Mouse (Mus musculus) heart, adult 18-20 months (tissue): ENCODE results near the gene Arhgap19. TPM values are rescaled to one million over a fixed set of nuclear protein-coding genes. Genes with fewer than 3 reads are reported as not detected.
A peak's percentile ranks its signal among the peaks of the same experiment; 100 is the strongest.
"Not testable (repeated sequence)": the region's sequence is repeated elsewhere in the genome, so short reads cannot be mapped to it uniquely, and the experiment has no call there.

Experiments
- DNase-seq, 2 experiments: peaks; one replicate each; pipeline ENCODE4 v3.0.0; 2021 to 2022; ENCODE audit warnings: mixed read lengths in 1 of 2
- long read RNA-seq, 2 experiments: library from polyadenylated mRNA; stranded (forward); transcript quantifications; one replicate each; pipeline ENCODE4 v2.0.0; 2021
- total RNA-seq, 2 experiments: library from RNA; stranded (reverse); gene quantifications; 2 replicates each; pipeline ENCODE4 v1.2.3; 2021

Arhgap19 gene
- 1 to 10 TPM; 2.0 to 2.6 TPM for total RNA-seq
- long read RNA-seq, experiment 1: 0 reads
- long read RNA-seq, experiment 2: 0 reads

- peak; percentile 94 to 97 for DNase-seq
These were observed at the start of gene Arhgap19 for GRCm38 (mm10) chr19:41801742-41802369. TSS of gene Arhgap19 (minus strand) at chr19:41802047.

GRCm38 (mm10) chr19:41850719-41851543 is 49.1 kb upstream of the Arhgap19 start:
- DNase-seq: no peak

GRCm38 (mm10) chr19:41850021-41850718 is 48.3 kb upstream of the Arhgap19 start:
- no peak for DNase-seq

GRCm38 (mm10) chr19:41847992-41848851 is 46.4 kb upstream of the Arhgap19 start, which contains the start of gene Frat2:
TSS of gene Frat2 (minus strand) at chr19:41848132.
- peak; percentile 92 to 94 for DNase-seq

- DNase-seq: not testable (repeated sequence)
These were observed 45.8 kb upstream of the Arhgap19 start for GRCm38 (mm10) chr19:41847614-41847991.

GRCm38 (mm10) chr19:41847091-41847581 is 45.3 kb upstream of the Arhgap19 start:
- DNase-seq: peak; percentile 49 to 64

- peak; percentile 33 to 43 for DNase-seq
These were observed 44.7 kb upstream of the Arhgap19 start for GRCm38 (mm10) chr19:41846366-41847090.

- DNase-seq: no peak
These were observed 42.5 kb upstream of the Arhgap19 start for GRCm38 (mm10) chr19:41844345-41844744.

GRCm38 (mm10) chr19:41842706-41843105 is 40.9 kb upstream of the Arhgap19 start:
- DNase-seq: no peak

GRCm38 (mm10) chr19:41842196-41842595 is 40.3 kb upstream of the Arhgap19 start:
- no peak for DNase-seq

GRCm38 (mm10) chr19:41841105-41841750 is 39.4 kb upstream of the Arhgap19 start:
- peak in 1 of 2 experiments; percentile 6 for DNase-seq

GRCm38 (mm10) chr19:41839685-41840084 is 37.8 kb upstream of the Arhgap19 start:
- no peak for DNase-seq

GRCm38 (mm10) chr19:41838808-41839207 is 37.0 kb upstream of the Arhgap19 start:
- no peak for DNase-seq

- DNase-seq: no peak
These were observed 36.0 kb upstream of the Arhgap19 start for GRCm38 (mm10) chr19:41837917-41838261.

GRCm38 (mm10) chr19:41837194-41837916 is 35.5 kb upstream of the Arhgap19 start:
- no peak for DNase-seq

GRCm38 (mm10) chr19:41836719-41837118 is 34.9 kb upstream of the Arhgap19 start:
- no peak for DNase-seq

- DNase-seq: peak; percentile 19 to 33
These were observed 34.0 kb upstream of the Arhgap19 start for GRCm38 (mm10) chr19:41835816-41836215.

GRCm38 (mm10) chr19:41835407-41835806 is 33.6 kb upstream of the Arhgap19 start:
- no peak for DNase-seq

GRCm38 (mm10) chr19:41832501-41833201 is 30.8 kb upstream of the Arhgap19 start:
- no peak for DNase-seq
